In genomic region chr8:86630212-86630611, GRCm38 (mm10) we compare ENCODE assay signal across 25 mouse cellular contexts. TPM values are rescaled to one million over a fixed set of nuclear protein-coding genes. Genes with fewer than 3 reads are reported as not detected.
DNase-seq lines count a peak whose midpoint lies in the region; ATAC-seq lines count a peak whose summit lies in the region.
"Had no signal": no experiment of that assay in that cellular context is flagged by ENCODE, and none has a peak within 500 bp of the region (broad histone marks: within the 10 kb centered on the region; RNA-seq: fewer than 3 reads in every experiment).

No protein-coding gene starts in this region.

- no peaks in the 10 kb centered on the region for H3K9me3 ChIP-seq in forebrain, embryonic 14.5 days (replicated peaks; ENCODE audit: control insufficient read depth, low read length)
- H3K9me3 ChIP-seq: embryonic facial prominence, embryonic 13.5 days; embryonic facial prominence, embryonic 15.5 days; forebrain, embryonic 10.5 days; forebrain, embryonic 12.5 days; forebrain, embryonic 15.5 days had no signal

- H3K4me2 ChIP-seq in forebrain, embryonic 14.5 days (ENCODE audit: low read length): no peak overlapping the region
- H3K4me2 ChIP-seq: embryonic facial prominence, embryonic 13.5 days; embryonic facial prominence, embryonic 15.5 days; forebrain, embryonic 12.5 days; forebrain, embryonic 15.5 days had no signal

- H3K9ac ChIP-seq in forebrain, embryonic 14.5 days (ENCODE audit: low read length): no peak overlapping the region
- H3K9ac ChIP-seq: embryonic facial prominence, embryonic 13.5 days; embryonic facial prominence, embryonic 15.5 days; forebrain, embryonic 12.5 days; forebrain, embryonic 15.5 days; forebrain, postnatal 0 days had no signal

- H3K4me1 ChIP-seq in forebrain, embryonic 14.5 days (ENCODE audit: control insufficient read depth, insufficient read depth, low read length): peaks cover 6% of the 10 kb centered on the region

- no peaks in the 10 kb centered on the region for H3K27me3 ChIP-seq in forebrain, embryonic 14.5 days (replicated peaks; ENCODE audit: control insufficient read depth, insufficient read depth, low read length)
- H3K27me3 ChIP-seq: embryonic facial prominence, embryonic 13.5 days; embryonic facial prominence, embryonic 15.5 days; forebrain, embryonic 12.5 days; forebrain, embryonic 15.5 days had no signal

- no peak overlapping the region for H3K4me3 ChIP-seq in forebrain, embryonic 14.5 days (ENCODE audit: low read depth, low read length)
- H3K4me3 ChIP-seq: embryonic facial prominence, embryonic 13.5 days; embryonic facial prominence, embryonic 15.5 days; erythroblast, embryonic 14.5 days; forebrain, embryonic 10.5 days; forebrain, embryonic 12.5 days; forebrain, embryonic 15.5 days had no signal

- DNase-seq in c-Kit-positive CD71-positive TER-119-negative erythroid progenitor cells, embryonic 14.5 days (ENCODE audit: low read depth): peak; percentile 22
- DNase-seq in cerebellum, postnatal 25 days: no peak
- no peak for DNase-seq in embryo, embryonic 10 days (ENCODE audit: low spot score)
- no peak for DNase-seq in forebrain, embryonic 14.5 days (ENCODE audit: low spot score)
- DNase-seq: adrenal gland, postnatal 10 days; adrenal gland, postnatal 25 days; cerebellum, adult 11-12 months; cerebellum, adult 2 months; cerebellum, adult 9-10 months; cerebellum, postnatal 10 days; cerebellum, postnatal 36 days; embryo, embryonic 11 days; forebrain, postnatal 0 days had no signal

- peaks cover 24% of the 10 kb centered on the region for H3K36me3 ChIP-seq in forebrain, embryonic 14.5 days (ENCODE audit: control insufficient read depth, insufficient read depth, low read length)

- ATAC-seq in common myeloid progenitor, adult 5-6 weeks (replicated peaks; ENCODE audit: low read depth, poor library complexity, severe bottlenecking): peak; percentile 47; the same call in 1 of the 2 replicates
- ATAC-seq in megakaryocyte-erythroid progenitor cell, adult 5-6 weeks (replicated peaks; ENCODE audit: low FRiP score, low TSS enrichment, poor library complexity, severe bottlenecking): peak; percentile 93
- no peak for ATAC-seq in forebrain, embryonic 14.5 days
- ATAC-seq: forebrain, embryonic 15.5 days; forebrain, postnatal 0 days had no signal

- 90% methylated on average over 5 of the region's 5 CpGs for WGBS in forebrain, embryonic 14.5 days

- H3K27ac ChIP-seq in forebrain, embryonic 14.5 days (ENCODE audit: low read depth, low read length): no peak overlapping the region
- H3K27ac ChIP-seq: embryonic facial prominence, embryonic 13.5 days; embryonic facial prominence, embryonic 15.5 days; forebrain, embryonic 10.5 days; forebrain, embryonic 12.5 days; forebrain, embryonic 15.5 days had no signal

RNA-seq across cellular contexts. Expression of gene Lonp2, which starts 6.4 kb away (rescaled TPM):
- 59.2 and 68.9 TPM in 2 replicates for total RNA-seq in common myeloid progenitor, adult 5-6 weeks (2017)
- 45.0 and 53.9 TPM in 2 replicates for total RNA-seq in megakaryocyte-erythroid progenitor cell, adult 5-6 weeks (2014; fragmentation: Nextera tagmentation)
- total RNA-seq in megakaryocyte-erythroid progenitor cell, adult 5-6 weeks (2017): 76.4 and 77.0 TPM in 2 replicates
- 83.3 and 85.3 TPM in 2 replicates for polyA plus RNA-seq in forebrain, embryonic 14.5 days (2014; fragmentation: Nextera tagmentation; extraction: Ambion mirVana)

RNA-seq across cellular contexts. Expression of gene Abcc12, which starts 49.7 kb away (rescaled TPM):
- not detected in 2 replicates for total RNA-seq in common myeloid progenitor, adult 5-6 weeks (2017)
- total RNA-seq in megakaryocyte-erythroid progenitor cell, adult 5-6 weeks (2014; fragmentation: Nextera tagmentation): not detected in 2 replicates
- not detected in 2 replicates for total RNA-seq in megakaryocyte-erythroid progenitor cell, adult 5-6 weeks (2017)
- polyA plus RNA-seq in forebrain, embryonic 14.5 days (2014; fragmentation: Nextera tagmentation; extraction: Ambion mirVana): 0.19 and 0.32 TPM in 2 replicates
- total RNA-seq: adrenal gland, adult 2 months; adrenal gland, postnatal 25 days; MEL had no signal
- polyA plus RNA-seq: C2C12; embryonic facial prominence, embryonic 11.5 days; erythroblast, embryonic 14.5 days; forebrain, embryonic 10.5 days; forebrain, embryonic 12.5 days had no signal
